Mouse (Mus musculus) ES-Bruce4 (cell line): Measurements from ENCODE around the gene Cpd.

Experiments
- CTCF ChIP-seq: IDR thresholded peaks from one replicate; pipeline ENCODE4 v1.8.1; 2011; ENCODE audit warnings: low read depth, low read length
- EP300 ChIP-seq: IDR thresholded peaks from 2 replicates; pipeline ENCODE4 v1.6.1; 2011; ENCODE audit warnings: low read depth, low read length; ENCODE audit not compliant: insufficient read depth
- POLR2A ChIP-seq: IDR thresholded peaks from one replicate; pipeline ENCODE4 v1.8.1; 2011; ENCODE audit warnings: low read length; ENCODE audit not compliant: insufficient read depth

DNA sequence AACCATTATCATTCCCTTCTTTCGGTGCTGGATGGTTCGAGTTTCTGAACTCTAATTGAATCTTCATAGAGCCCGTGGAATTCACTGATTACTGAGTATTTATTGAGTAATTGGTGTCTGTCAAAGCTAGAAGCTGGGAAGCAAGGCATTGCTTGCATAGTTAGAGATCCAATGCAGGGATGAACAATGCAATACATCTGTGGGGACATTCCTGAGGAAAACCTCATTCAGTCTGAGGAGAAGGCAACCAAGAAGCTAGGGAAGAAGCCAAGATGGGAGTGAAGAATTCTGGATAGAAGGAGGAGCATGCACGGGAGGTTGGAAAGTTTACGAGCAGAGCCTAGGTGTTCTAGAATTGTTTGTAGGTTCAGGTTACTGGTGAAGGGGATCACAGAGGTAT, 1.3 kb upstream of the Cpd start:
- no peak for TF ChIP-seq CTCF
- TF ChIP-seq POLR2A = no peak
- no peak for TF ChIP-seq EP300
